Mouse (Mus musculus) 3T3-L1 (cell line): ENCODE results near the gene Cisd1.
A peak's percentile ranks its signal among the peaks of the same experiment; 100 is the strongest.
"Not testable (repeated sequence)": the region's sequence is repeated elsewhere in the genome, so short reads cannot be mapped to it uniquely, and the experiment has no call there.

ENCODE experiments used
- DNase-seq: peaks from one replicate; pipeline ENCODE4 v3.0.0-alpha.2; 2015; ENCODE audit warnings: low read depth, low spot score

Cisd1 gene

GRCm38 (mm10) chr10:71344579-71345143 is at the start of gene Cisd1:
Gene Cisd1 (minus strand): TSS chr10:71344954.
- DNase-seq, result peak; percentile 91

- no peak for DNase-seq
Observed at GRCm38 (mm10) chr10:71389311-71389710, 44.6 kb upstream of the Cisd1 start.

GRCm38 (mm10) chr10:71384159-71385044 is 39.6 kb upstream of the Cisd1 start:
- DNase-seq, result no peak

GRCm38 (mm10) chr10:71383552-71383924 is 38.8 kb upstream of the Cisd1 start:
- DNase-seq, result not testable (repeated sequence)

- DNase-seq, result no peak
Observed at GRCm38 (mm10) chr10:71382858-71383551, 38.3 kb upstream of the Cisd1 start.

- no peak for DNase-seq
Observed at GRCm38 (mm10) chr10:71382109-71382508, 37.4 kb upstream of the Cisd1 start.

- no peak for DNase-seq
Observed at GRCm38 (mm10) chr10:71381471-71382033, 36.8 kb upstream of the Cisd1 start.

GRCm38 (mm10) chr10:71380406-71380805 is 35.7 kb upstream of the Cisd1 start:
- no peak for DNase-seq

- DNase-seq, result no peak
Observed at GRCm38 (mm10) chr10:71376014-71376413, 31.3 kb upstream of the Cisd1 start.

- no peak for DNase-seq
Observed at GRCm38 (mm10) chr10:71373706-71374105, 29.0 kb upstream of the Cisd1 start.

GRCm38 (mm10) chr10:71371881-71372280 is 27.1 kb upstream of the Cisd1 start:
- DNase-seq, result peak; percentile 9

GRCm38 (mm10) chr10:71369466-71369865 is 24.7 kb upstream of the Cisd1 start:
- DNase-seq, result no peak

- DNase-seq, result no peak
Observed at GRCm38 (mm10) chr10:71368128-71368940, 23.6 kb upstream of the Cisd1 start.

- DNase-seq, result peak; percentile 84
Observed at GRCm38 (mm10) chr10:71363858-71364257, 19.1 kb upstream of the Cisd1 start.

GRCm38 (mm10) chr10:71363440-71363839 is 18.7 kb upstream of the Cisd1 start:
- peak; percentile 61 for DNase-seq

GRCm38 (mm10) chr10:71361836-71362562 is 17.2 kb upstream of the Cisd1 start:
- DNase-seq, result peak; percentile 12

GRCm38 (mm10) chr10:71361044-71361443 is 16.3 kb upstream of the Cisd1 start:
- DNase-seq, result peak; percentile 49

GRCm38 (mm10) chr10:71354947-71355346 is 10.2 kb upstream of the Cisd1 start:
- no peak for DNase-seq

GRCm38 (mm10) chr10:71353850-71354249 is 9.1 kb upstream of the Cisd1 start:
- DNase-seq, result no peak

- no peak for DNase-seq
Observed at GRCm38 (mm10) chr10:71351301-71351700, 6.5 kb upstream of the Cisd1 start.

- DNase-seq, result peak; percentile 26
Observed at GRCm38 (mm10) chr10:71349290-71349689, 4.5 kb upstream of the Cisd1 start.
